Mouse (Mus musculus) kidney, postnatal 25 days (tissue): ENCODE measurements around the gene Wdfy3.
A peak's percentile ranks its signal among the peaks of the same experiment; 100 is the strongest.

Experiments
- DNase-seq, 2 experiments: peaks; one replicate each; pipeline ENCODE4 v3.0.0; 2021; ENCODE audit warnings: mixed read lengths in 2 of 2

Gene Wdfy3

GRCm38 (mm10) chr5:102054511-102055093, 15.1 kb downstream of the Wdfy3 start:
- peak; percentile 73 to 87 for DNase-seq

GRCm38 (mm10) chr5:102052906-102053305, 16.8 kb downstream of the Wdfy3 start:
- DNase-seq = peak; percentile 85 to 88

GRCm38 (mm10) chr5:102052465-102052864, 17.3 kb downstream of the Wdfy3 start:
- peak in 1 of 2 experiments; percentile 37 for DNase-seq

- no peak for DNase-seq
These were observed 19.0 kb downstream of the Wdfy3 start for GRCm38 (mm10) chr5:102050677-102051076.

GRCm38 (mm10) chr5:102048416-102048815, 21.3 kb downstream of the Wdfy3 start:
- DNase-seq = no peak

GRCm38 (mm10) chr5:102046617-102047116, 23.1 kb downstream of the Wdfy3 start:
- DNase-seq = no peak

- DNase-seq = peak; percentile 61 to 74
These were observed 23.8 kb downstream of the Wdfy3 start for GRCm38 (mm10) chr5:102045636-102046616.

GRCm38 (mm10) chr5:102045177-102045576, 24.5 kb downstream of the Wdfy3 start:
- DNase-seq = no peak

GRCm38 (mm10) chr5:102033281-102033680, 36.4 kb downstream of the Wdfy3 start:
- no peak for DNase-seq

- no peak for DNase-seq
These were observed 37.0 kb downstream of the Wdfy3 start for GRCm38 (mm10) chr5:102032594-102033240.

- no peak for DNase-seq
These were observed 37.5 kb downstream of the Wdfy3 start for GRCm38 (mm10) chr5:102032191-102032590.

GRCm38 (mm10) chr5:102023376-102023775, 46.3 kb downstream of the Wdfy3 start:
- DNase-seq = no peak

- peak; percentile 53 to 72 for DNase-seq
These were observed 47.5 kb downstream of the Wdfy3 start for GRCm38 (mm10) chr5:102022018-102022898.

- DNase-seq = no peak
These were observed 55.5 kb downstream of the Wdfy3 start for GRCm38 (mm10) chr5:102014235-102014634.

- DNase-seq = peak in 1 of 2 experiments; percentile 65
These were observed 55.9 kb downstream of the Wdfy3 start for GRCm38 (mm10) chr5:102013781-102014180.

- no peak for DNase-seq
These were observed 58.8 kb downstream of the Wdfy3 start for GRCm38 (mm10) chr5:102010961-102011360.

- DNase-seq = no peak
These were observed 60.1 kb downstream of the Wdfy3 start for GRCm38 (mm10) chr5:102009606-102010005.

- no peak for DNase-seq
These were observed 61.0 kb downstream of the Wdfy3 start for GRCm38 (mm10) chr5:102008712-102009111.

GRCm38 (mm10) chr5:102006218-102006941, 63.3 kb downstream of the Wdfy3 start:
- no peak for DNase-seq

GRCm38 (mm10) chr5:102003371-102003770, 66.3 kb downstream of the Wdfy3 start:
- no peak for DNase-seq

GRCm38 (mm10) chr5:102001026-102001425, 68.7 kb downstream of the Wdfy3 start:
- DNase-seq = no peak
